Mouse (Mus musculus) liver, adult 2 months (tissue): Measurements from ENCODE around the gene Taok3.

Experiments
- CTCF ChIP-seq: fragments of 200-500 bp; IDR thresholded peaks from 2 replicates; pipeline ENCODE4 v1.5.1; 2011; ENCODE audit warnings: low read depth, low read length, control low read depth
- POLR2A ChIP-seq: fragments of 200-500 bp; IDR thresholded peaks from 2 replicates; pipeline ENCODE4 v1.6.1; 2011; ENCODE audit warnings: low read length, control low read depth; ENCODE audit not compliant: insufficient read depth; ENCODE audit errors: extremely low read depth

DNA sequence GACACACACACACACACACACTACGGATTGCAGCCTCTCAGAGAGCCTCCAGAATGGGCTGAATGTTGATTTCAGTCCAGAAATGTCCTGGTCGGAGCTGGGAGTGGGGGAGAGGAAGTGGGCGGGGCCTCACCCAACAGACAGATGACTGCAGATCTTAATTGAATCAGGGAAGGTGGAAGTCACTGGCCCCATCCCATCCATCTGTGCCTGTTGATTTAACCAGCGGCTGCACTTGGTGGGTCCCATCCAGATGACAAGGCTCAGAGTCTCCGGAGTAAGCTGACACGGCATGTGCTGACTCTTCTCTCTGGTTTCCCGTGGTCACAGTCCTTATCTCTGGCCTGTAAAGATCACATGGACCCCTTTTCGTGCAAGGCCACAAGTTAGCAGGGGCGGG, 15.9 kb downstream of the Taok3 start:
- TF ChIP-seq CTCF: no peak
- TF ChIP-seq POLR2A: no peak
